Mouse (Mus musculus): ENCODE results near the gene Gm7697. TPM values are rescaled to one million over a fixed set of nuclear protein-coding genes. Genes with fewer than 3 reads are reported as not detected.

The Gm7697 gene
- 30.7 TPM for polyA plus RNA-seq (2014; fragmentation: Illumina TruSeq; extraction: RNeasy Lipid Tissue Mini Kit (QIAGEN cat#74804); ENCODE audit: low read depth, low replicate concordance)

DNA sequence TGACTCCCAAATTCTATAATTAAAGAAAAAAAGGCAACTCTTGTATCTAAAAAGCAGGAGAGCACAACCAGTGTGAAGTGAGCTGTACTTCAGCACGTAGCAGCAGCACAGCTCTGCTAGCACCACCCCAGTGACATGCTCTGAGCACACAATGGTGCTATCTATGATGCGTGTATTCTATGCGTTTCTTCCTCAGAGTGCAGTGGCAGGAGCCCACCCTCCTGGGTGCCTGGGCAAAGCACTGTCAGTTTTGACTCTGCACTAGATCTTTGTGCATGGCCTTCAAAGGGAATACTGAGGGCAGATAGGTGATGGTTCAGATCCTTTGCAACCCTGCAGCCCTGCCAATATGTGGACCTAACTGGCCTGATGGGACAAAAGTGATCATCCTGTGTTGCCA lies at the start of gene Gm7697:
Gene Gm7697, minus strand, starts transcription at position 101 of the 400 bp plus-strand sequence.

GRCm38 (mm10) chr8:69453465-69453864 lies 69.3 kb downstream of the Gm7697 start, which contains the start of gene Gm9495:
Gene Gm9495 (minus strand): TSS chr8:69453565.

Other genes starting within 250 kb of the Gm7697 start
- gene Gm9495, start 69.4 kb downstream of the Gm7697 start, polyA plus RNA-seq (2014; fragmentation: Illumina TruSeq; extraction: RNeasy Lipid Tissue Mini Kit (QIAGEN cat#74804); ENCODE audit: low read depth, low replicate concordance): 26.1 TPM
- gene Zfp868, start 102.6 kb upstream of the Gm7697 start, polyA plus RNA-seq (2014; fragmentation: Illumina TruSeq; extraction: RNeasy Lipid Tissue Mini Kit (QIAGEN cat#74804); ENCODE audit: low read depth, low replicate concordance): 20.6 TPM
- 3.6 TPM for gene Zfp964, start 131.5 kb upstream of the Gm7697 start, polyA plus RNA-seq (2014; fragmentation: Illumina TruSeq; extraction: RNeasy Lipid Tissue Mini Kit (QIAGEN cat#74804); ENCODE audit: low read depth, low replicate concordance)
- 13.5 TPM for gene Zfp869, start 187.7 kb upstream of the Gm7697 start, polyA plus RNA-seq (2014; fragmentation: Illumina TruSeq; extraction: RNeasy Lipid Tissue Mini Kit (QIAGEN cat#74804); ENCODE audit: low read depth, low replicate concordance)
- gene Zfp963, start 227.0 kb upstream of the Gm7697 start, polyA plus RNA-seq (2014; fragmentation: Illumina TruSeq; extraction: RNeasy Lipid Tissue Mini Kit (QIAGEN cat#74804); ENCODE audit: low read depth, low replicate concordance): 2.3 TPM

All from testis, adult 10 weeks (tissue).